Mouse (Mus musculus): ENCODE measurements around the gene Zcchc24. TPM values are rescaled to one million over a fixed set of nuclear protein-coding genes. Genes with fewer than 3 reads are reported as not detected.

The Zcchc24 gene
- total and polyA plus RNA-seq, 2 experiments from 2014 or later: 14.7 to 28.7 TPM

DNA sequence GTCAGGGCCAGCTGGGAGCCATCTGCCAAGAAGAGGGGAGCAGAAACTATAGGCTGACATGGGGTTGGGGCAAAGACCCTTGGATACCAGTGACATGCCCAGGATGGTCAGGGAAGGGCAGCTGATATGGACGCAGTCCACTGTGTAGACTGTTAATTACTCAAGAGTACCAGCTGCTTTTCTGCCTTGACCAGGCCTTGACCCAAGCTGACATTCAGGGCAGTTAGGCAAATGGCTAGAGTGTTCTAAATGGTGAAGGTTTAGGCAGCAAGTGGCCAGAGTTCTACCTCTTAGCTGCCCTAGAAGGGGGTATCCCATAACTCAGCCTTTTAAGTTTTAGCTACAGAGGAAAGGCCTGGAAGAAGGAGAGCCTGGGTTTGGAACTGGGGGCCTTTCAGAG, 52.3 kb downstream of the Zcchc24 start:
- Histone ChIP-seq H3K27me3 (ENCODE audit: insufficient read depth, low read length) (no peaks in the 10 kb centered on the region), H3K4me2 (ENCODE audit: low read depth) (no peak overlapping the region), H3K27ac (ENCODE audit: low read depth, low read length) (no peak overlapping the region), H3K4me1 (ENCODE audit: insufficient read depth) (no peaks in the 10 kb centered on the region), H3K36me3 (ENCODE audit: insufficient read depth) (no peaks in the 10 kb centered on the region), H3K4me3 (ENCODE audit: low read depth, low read length) (no peak overlapping the region), H3K9ac (no peak overlapping the region), H3K9me3 (ENCODE audit: low read length) (no peaks in the 10 kb centered on the region)
- no peak for DNase-seq
- TF ChIP-seq CTCF (IDR thresholded peaks at IDR 0.05; ENCODE audit: low read depth): no peak
- 100% methylated on average over 1 of the region's 1 CpGs for WGBS
- no peak for ATAC-seq

DNA sequence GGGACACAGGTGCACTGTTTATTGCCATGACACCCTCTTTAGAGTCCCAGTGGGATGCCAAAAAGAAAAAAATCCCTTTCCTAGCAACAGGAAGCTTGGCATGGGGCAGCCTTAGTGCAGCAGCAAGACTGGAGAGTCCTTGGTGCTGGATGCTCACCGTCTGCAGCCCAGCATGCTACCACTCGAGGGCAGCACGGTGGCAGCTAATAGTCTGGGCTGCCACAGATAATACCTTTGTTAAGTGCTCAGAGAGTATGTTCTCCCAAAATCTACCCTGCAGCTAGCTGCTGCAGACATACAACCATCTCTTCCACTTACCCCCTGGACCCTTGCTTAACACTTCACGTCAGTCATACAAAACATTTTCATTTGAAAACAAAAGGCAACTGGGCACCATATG, 55.4 kb downstream of the Zcchc24 start:
- Histone ChIP-seq H3K9ac (no peak overlapping the region), H3K9me3 (ENCODE audit: low read length) (no peaks in the 10 kb centered on the region), H3K27ac (ENCODE audit: low read depth, low read length) (no peak overlapping the region), H3K4me3 (ENCODE audit: low read depth, low read length) (no peak overlapping the region), H3K27me3 (ENCODE audit: insufficient read depth, low read length) (no peaks in the 10 kb centered on the region), H3K4me1 (ENCODE audit: insufficient read depth) (no peaks in the 10 kb centered on the region), H3K36me3 (ENCODE audit: insufficient read depth) (no peaks in the 10 kb centered on the region), H3K4me2 (ENCODE audit: low read depth) (no peak overlapping the region)
- 20% methylated on average over 4 of the region's 4 CpGs for WGBS
- ATAC-seq: peak; percentile 61
- DNase-seq: peak; percentile 64
- TF ChIP-seq CTCF (IDR thresholded peaks at IDR 0.05; ENCODE audit: low read depth): peak; percentile 75

DNA sequence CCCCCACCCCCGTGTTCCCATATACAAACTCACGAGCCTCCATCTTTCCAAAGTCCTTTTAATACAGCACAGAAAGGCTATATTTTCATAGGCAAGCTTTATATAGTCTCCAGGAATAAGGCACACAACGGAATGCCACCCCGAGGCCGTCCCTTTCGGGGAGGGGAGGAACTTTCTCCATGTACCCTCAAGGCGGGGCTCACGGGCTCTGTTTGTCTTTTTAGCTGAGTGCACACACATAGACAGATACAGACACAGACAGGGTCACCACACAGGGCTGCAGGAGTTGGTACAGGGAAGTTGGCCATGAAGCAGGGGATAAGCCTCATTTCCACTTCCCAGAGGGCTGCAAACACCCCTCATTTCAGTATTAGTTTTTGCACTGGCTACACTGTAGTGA, 57.2 kb downstream of the Zcchc24 start:
- Histone ChIP-seq H3K27me3 (ENCODE audit: insufficient read depth, low read length) (no peaks in the 10 kb centered on the region), H3K4me3 (ENCODE audit: low read depth, low read length) (no peak overlapping the region), H3K36me3 (ENCODE audit: insufficient read depth) (no peaks in the 10 kb centered on the region), H3K4me1 (ENCODE audit: insufficient read depth) (no peaks in the 10 kb centered on the region), H3K4me2 (ENCODE audit: low read depth) (no peak overlapping the region), H3K9me3 (ENCODE audit: low read length) (no peaks in the 10 kb centered on the region), H3K9ac (no peak overlapping the region), H3K27ac (ENCODE audit: low read depth, low read length) (no peak overlapping the region)
- WGBS: 61% methylated on average over 8 of the region's 8 CpGs
- no peak for DNase-seq
- TF ChIP-seq CTCF (IDR thresholded peaks at IDR 0.05; ENCODE audit: low read depth): no peak
- ATAC-seq: no peak

DNA sequence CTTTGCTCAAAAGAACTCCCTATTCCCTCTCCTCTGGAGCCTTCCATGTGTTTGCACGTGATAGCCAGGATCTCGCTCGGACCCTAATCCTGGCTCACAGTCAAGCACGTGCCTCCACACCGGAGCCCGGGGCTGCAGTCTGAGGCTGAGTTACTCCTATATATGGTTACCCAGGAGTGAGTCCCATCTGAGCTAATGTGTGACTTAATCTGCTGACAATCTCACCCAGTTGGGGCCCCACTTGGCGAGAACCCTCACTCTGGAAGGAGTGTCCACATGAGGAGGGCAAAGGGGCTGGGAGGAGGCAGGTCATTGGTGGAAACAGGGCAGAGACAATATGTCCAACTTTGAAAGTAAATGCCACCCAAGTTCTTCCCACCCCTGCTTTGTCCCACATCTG, 57.7 kb downstream of the Zcchc24 start:
- H3K36me3 ChIP-seq (ENCODE audit: insufficient read depth): no peaks in the 10 kb centered on the region
- no peaks in the 10 kb centered on the region for H3K27me3 ChIP-seq (ENCODE audit: insufficient read depth, low read length)
- TF ChIP-seq CTCF (IDR thresholded peaks at IDR 0.05; ENCODE audit: low read depth): no peak
- H3K4me2 ChIP-seq (ENCODE audit: low read depth): no peak overlapping the region
- no peak for DNase-seq
- no peak overlapping the region for H3K9ac ChIP-seq
- 58% methylated on average over 7 of the region's 7 CpGs for WGBS
- no peaks in the 10 kb centered on the region for H3K9me3 ChIP-seq (ENCODE audit: low read length)
- H3K4me1 ChIP-seq (ENCODE audit: insufficient read depth): no peaks in the 10 kb centered on the region
- ATAC-seq: no peak
- H3K27ac ChIP-seq (ENCODE audit: low read depth, low read length): no peak overlapping the region
- H3K4me3 ChIP-seq (ENCODE audit: low read depth, low read length): no peak overlapping the region

DNA sequence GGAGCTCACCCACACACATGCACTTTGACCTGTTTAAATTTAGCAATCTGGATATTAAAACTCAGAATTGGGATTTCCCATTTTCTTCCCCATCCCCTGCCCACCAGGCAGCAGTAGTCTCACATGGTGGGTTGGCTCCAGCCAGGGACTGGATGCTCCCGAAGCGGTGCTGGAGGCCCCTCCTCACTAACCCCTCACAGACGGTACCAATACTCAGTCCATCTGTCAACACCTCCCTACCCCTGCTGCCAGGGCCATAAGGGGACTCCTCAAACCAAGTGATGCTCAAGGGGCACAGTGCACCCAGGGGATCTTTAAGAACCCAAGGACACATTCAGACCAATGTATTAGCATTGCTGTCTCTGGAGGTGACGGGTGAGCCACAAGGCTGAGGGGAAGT, 58.2 kb downstream of the Zcchc24 start:
- no peak for DNase-seq
- Histone ChIP-seq H3K4me2 (ENCODE audit: low read depth) (no peak overlapping the region), H3K36me3 (ENCODE audit: insufficient read depth) (no peaks in the 10 kb centered on the region), H3K4me1 (ENCODE audit: insufficient read depth) (no peaks in the 10 kb centered on the region), H3K27ac (ENCODE audit: low read depth, low read length) (no peak overlapping the region), H3K9me3 (ENCODE audit: low read length) (no peaks in the 10 kb centered on the region), H3K27me3 (ENCODE audit: insufficient read depth, low read length) (no peaks in the 10 kb centered on the region), H3K9ac (no peak overlapping the region), H3K4me3 (ENCODE audit: low read depth, low read length) (no peak overlapping the region)
- 73% methylated on average over 4 of the region's 4 CpGs for WGBS
- no peak for ATAC-seq
- no peak for TF ChIP-seq CTCF (IDR thresholded peaks at IDR 0.05; ENCODE audit: low read depth)

DNA sequence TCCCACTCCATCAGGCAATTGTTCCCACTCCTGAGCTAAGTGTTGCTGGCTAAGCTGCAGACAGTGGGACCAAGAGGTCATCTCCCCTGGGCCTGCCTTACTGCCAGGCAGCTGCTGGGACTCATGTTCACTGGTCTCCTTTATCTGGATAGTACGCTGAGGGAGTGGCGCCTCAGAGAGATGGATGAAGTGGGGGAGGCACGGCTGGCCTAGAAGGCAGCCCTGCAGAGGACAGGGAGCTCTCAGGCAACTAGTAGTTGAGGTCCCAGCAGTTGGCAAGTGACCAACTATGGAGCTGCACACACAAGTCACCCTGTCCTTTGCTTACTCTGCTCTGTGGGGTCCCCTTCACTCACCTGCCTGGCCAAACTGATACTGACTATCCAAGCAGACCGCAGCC, 58.8 kb downstream of the Zcchc24 start:
- Histone ChIP-seq H3K27ac (ENCODE audit: low read depth, low read length) (no peak overlapping the region), H3K27me3 (ENCODE audit: insufficient read depth, low read length) (no peaks in the 10 kb centered on the region), H3K4me1 (ENCODE audit: insufficient read depth) (no peaks in the 10 kb centered on the region), H3K9ac (no peak overlapping the region), H3K4me3 (ENCODE audit: low read depth, low read length) (no peak overlapping the region), H3K4me2 (ENCODE audit: low read depth) (no peak overlapping the region), H3K9me3 (ENCODE audit: low read length) (no peaks in the 10 kb centered on the region), H3K36me3 (ENCODE audit: insufficient read depth) (no peaks in the 10 kb centered on the region)
- no peak for TF ChIP-seq CTCF (IDR thresholded peaks at IDR 0.05; ENCODE audit: low read depth)
- 82% methylated on average over 4 of the region's 4 CpGs for WGBS
- DNase-seq (no peak), ATAC-seq (no peak)

DNA sequence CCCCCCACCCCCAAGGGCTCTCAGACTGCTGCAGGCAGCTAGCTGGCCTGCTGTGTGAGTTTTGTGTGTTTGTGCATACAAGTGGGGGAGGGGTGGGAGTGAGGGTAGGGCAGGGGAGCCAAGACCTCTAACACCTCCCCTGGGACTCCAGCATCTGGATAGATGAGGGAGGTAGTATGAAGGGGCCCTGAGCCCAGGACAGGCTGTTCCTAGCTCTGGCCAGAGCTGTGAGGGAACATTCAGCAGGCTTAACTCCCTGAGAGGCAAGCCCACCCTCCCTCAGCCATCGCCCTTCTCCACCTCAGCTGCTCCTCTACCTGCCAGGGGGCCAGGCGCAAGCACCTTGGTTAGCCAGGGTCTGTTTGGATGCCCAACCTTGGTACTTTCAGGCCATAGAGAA, 59.9 kb downstream of the Zcchc24 start:
- no peaks in the 10 kb centered on the region for H3K27me3 ChIP-seq (ENCODE audit: insufficient read depth, low read length)
- TF ChIP-seq CTCF (IDR thresholded peaks at IDR 0.05; ENCODE audit: low read depth): no peak
- WGBS: 83% methylated on average over 2 of the region's 2 CpGs
- H3K9ac ChIP-seq: no peak overlapping the region
- no peaks in the 10 kb centered on the region for H3K9me3 ChIP-seq (ENCODE audit: low read length)
- DNase-seq (no peak), ATAC-seq (no peak)
- no peak overlapping the region for H3K4me2 ChIP-seq (ENCODE audit: low read depth)
- no peak overlapping the region for H3K4me3 ChIP-seq (ENCODE audit: low read depth, low read length)
- H3K4me1 ChIP-seq (ENCODE audit: insufficient read depth): no peaks in the 10 kb centered on the region
- no peak overlapping the region for H3K27ac ChIP-seq (ENCODE audit: low read depth, low read length)
- no peaks in the 10 kb centered on the region for H3K36me3 ChIP-seq (ENCODE audit: insufficient read depth)

DNA sequence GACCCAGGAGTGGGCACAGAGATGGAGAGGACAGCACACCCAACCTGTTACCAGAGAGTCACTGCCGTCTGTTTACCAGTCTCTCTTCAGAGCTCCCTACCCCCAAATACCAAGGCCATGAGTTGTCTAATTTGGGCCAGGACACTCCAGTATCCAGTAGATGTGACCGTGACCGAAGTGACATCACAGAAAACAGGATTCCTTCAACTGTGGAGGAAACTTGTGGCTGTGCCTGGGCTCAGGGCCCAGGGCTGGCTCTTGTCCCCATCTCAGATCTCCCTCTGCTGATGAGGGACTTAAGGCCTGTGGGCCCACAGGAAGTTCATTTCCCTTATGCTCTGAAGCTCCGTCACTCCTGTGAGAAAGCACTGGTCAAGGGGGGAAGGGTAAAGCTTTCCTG, 60.4 kb downstream of the Zcchc24 start:
- no peak for DNase-seq
- no peak overlapping the region for H3K27ac ChIP-seq (ENCODE audit: low read depth, low read length)
- H3K4me2 ChIP-seq (ENCODE audit: low read depth): no peak overlapping the region
- H3K4me3 ChIP-seq (ENCODE audit: low read depth, low read length): no peak overlapping the region
- H3K27me3 ChIP-seq (ENCODE audit: insufficient read depth, low read length): no peaks in the 10 kb centered on the region
- no peaks in the 10 kb centered on the region for H3K36me3 ChIP-seq (ENCODE audit: insufficient read depth)
- H3K9me3 ChIP-seq (ENCODE audit: low read length): no peaks in the 10 kb centered on the region
- 0 out of 2 replicates have a peak, but pooled peaks have one; percentile 10 for ATAC-seq
- 74% methylated on average over 4 of the region's 4 CpGs for WGBS
- H3K4me1 ChIP-seq (ENCODE audit: insufficient read depth): no peaks in the 10 kb centered on the region
- no peak for TF ChIP-seq CTCF (IDR thresholded peaks at IDR 0.05; ENCODE audit: low read depth)
- H3K9ac ChIP-seq: no peak overlapping the region
